Mouse (Mus musculus): ENCODE measurements around the gene Diexf. TPM values are rescaled to one million over a fixed set of nuclear protein-coding genes. Genes with fewer than 3 reads are reported as not detected.

Gene Diexf
- total RNA-seq, 1 experiment, result 25.6 TPM

DNA sequence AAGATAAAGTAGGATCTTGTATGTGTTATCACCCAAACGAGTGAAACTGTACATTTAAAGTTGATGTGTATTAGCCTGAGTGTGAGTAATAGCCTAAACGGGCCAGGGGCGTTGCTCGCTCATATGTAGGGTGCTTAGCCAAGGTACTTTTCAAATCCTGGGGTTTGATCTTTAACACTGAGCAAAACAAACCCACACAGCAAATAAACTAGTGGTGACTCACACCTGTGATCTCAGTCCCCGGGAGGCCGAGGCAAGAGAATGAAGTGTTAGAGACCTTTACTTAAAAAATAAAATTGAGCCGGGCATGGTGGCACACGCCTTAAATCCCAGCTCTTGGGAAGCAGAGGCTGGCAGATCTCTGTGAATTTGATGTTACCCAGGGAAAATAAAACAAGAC lies 767 bp upstream of the Diexf start:
- Histone ChIP-seq H3K9ac (ENCODE audit: insufficient read depth, low read depth, low read length, poor library complexity, severe bottlenecking) (peak overlapping the region; percentile 66; the same call in 1 of the 2 replicates), H3K4me3 (ENCODE audit: insufficient read depth in 1 of 2, low read depth in 1 of 2, low read length in 2 of 2, poor library complexity in 1 of 2, severe bottlenecking in 1 of 2) (peak overlapping the region; percentile 44 to 97; a peak in 3 of 4 replicates), H3K36me3 (ENCODE audit: control insufficient read depth, insufficient read depth, low read length, poor library complexity, severe bottlenecking) (peaks cover 13% of the 10 kb centered on the region; the same call in 1 of the 2 replicates), H3K27ac (ENCODE audit: insufficient read depth, low read depth, low read length, poor library complexity, severe bottlenecking) (no peak overlapping the region), H3K4me1 (ENCODE audit: control insufficient read depth in 2 of 2, insufficient read depth in 2 of 2, low read length in 2 of 2, poor library complexity in 1 of 2) (peaks cover 0 to 2% of the 10 kb centered on the region in 2 experiments; a peak in 3 of 4 replicates), H3K9me3 (ENCODE audit: control insufficient read depth, insufficient read depth, low read depth, low read length) (no peaks in the 10 kb centered on the region)
- TF ChIP-seq MAFK (IDR thresholded peaks at IDR 0.05; ENCODE audit: insufficient read depth, low read depth, low read length) (no peak), CHD2 (IDR thresholded peaks at IDR 0.05; ENCODE audit: low read depth, low read length) (no peak), ZNF384 (IDR thresholded peaks at IDR 0.05; ENCODE audit: low read depth, low read length) (no peak), HCFC1 (IDR thresholded peaks at IDR 0.05; ENCODE audit: borderline replicate concordance, insufficient read depth, low read length) (no peak), ZC3H11A (IDR thresholded peaks at IDR 0.05; ENCODE audit: borderline replicate concordance, low read depth, low read length) (no peak)
- DNase-seq (ENCODE audit: low read depth, low spot score), result no peak
- in situ Hi-C loops (cut with MboI; ENCODE audit: low sequenced_read_pairs in 2 of 2, unreplicated experiment in 2 of 2), result no loop called here

- H3K9ac ChIP-seq (ENCODE audit: insufficient read depth, low read depth, low read length, poor library complexity, severe bottlenecking), result peak overlapping the region; percentile 66
- no peaks in the 10 kb centered on the region for H3K9me3 ChIP-seq (ENCODE audit: control insufficient read depth, insufficient read depth, low read depth, low read length)
- H3K36me3 ChIP-seq (ENCODE audit: control insufficient read depth, insufficient read depth, low read length, poor library complexity, severe bottlenecking), result peaks cover 13% of the 10 kb centered on the region; the same call in 1 of the 2 replicates
These were observed 369 bp upstream of the Diexf start for GRCm38 (mm10) chr1:193130456-193130825.

GRCm38 (mm10) chr1:193129321-193129720 lies 751 bp downstream of the Diexf start:
- no peak for DNase-seq (ENCODE audit: low read depth, low spot score)
- in situ Hi-C loops (cut with MboI; ENCODE audit: low sequenced_read_pairs in 2 of 2, unreplicated experiment in 2 of 2), result no loop called here
- H3K9me3 ChIP-seq (ENCODE audit: control insufficient read depth, insufficient read depth, low read depth, low read length), result no peaks in the 10 kb centered on the region
- TF ChIP-seq MAFK (IDR thresholded peaks at IDR 0.05; ENCODE audit: insufficient read depth, low read depth, low read length), result no peak
- no peak for TF ChIP-seq ZC3H11A (IDR thresholded peaks at IDR 0.05; ENCODE audit: borderline replicate concordance, low read depth, low read length)
- TF ChIP-seq CHD2 (IDR thresholded peaks at IDR 0.05; ENCODE audit: low read depth, low read length), result no peak
- TF ChIP-seq ZNF384 (IDR thresholded peaks at IDR 0.05; ENCODE audit: low read depth, low read length), result no peak
- no peak for TF ChIP-seq HCFC1 (IDR thresholded peaks at IDR 0.05; ENCODE audit: borderline replicate concordance, insufficient read depth, low read length)
- peaks cover 0 to 2% of the 10 kb centered on the region in 2 experiments; a peak in 3 of 4 replicates for H3K4me1 ChIP-seq (ENCODE audit: control insufficient read depth in 2 of 2, insufficient read depth in 2 of 2, low read length in 2 of 2, poor library complexity in 1 of 2)
- H3K27ac ChIP-seq (ENCODE audit: insufficient read depth, low read depth, low read length, poor library complexity, severe bottlenecking), result no peak overlapping the region
- H3K36me3 ChIP-seq (ENCODE audit: control insufficient read depth, insufficient read depth, low read length, poor library complexity, severe bottlenecking), result peaks cover 15% of the 10 kb centered on the region; the same call in 1 of the 2 replicates
- H3K4me3 ChIP-seq (ENCODE audit: insufficient read depth in 1 of 2, low read depth in 1 of 2, low read length in 2 of 2, poor library complexity in 1 of 2, severe bottlenecking in 1 of 2), result peak overlapping the region; percentile 91 to 97
- peak overlapping the region; percentile 95; the same call in 1 of the 2 replicates for H3K9ac ChIP-seq (ENCODE audit: insufficient read depth, low read depth, low read length, poor library complexity, severe bottlenecking)

More at GRCm38 (mm10) chr1:193130456-193130825, 369 bp upstream of the Diexf start:
- H3K4me3 ChIP-seq (ENCODE audit: insufficient read depth in 1 of 2, low read depth in 1 of 2, low read length in 2 of 2, poor library complexity in 1 of 2, severe bottlenecking in 1 of 2), result peak overlapping the region; percentile 44 to 97
- peaks cover 0 to 2% of the 10 kb centered on the region in 2 experiments; a peak in 3 of 4 replicates for H3K4me1 ChIP-seq (ENCODE audit: control insufficient read depth in 2 of 2, insufficient read depth in 2 of 2, low read length in 2 of 2, poor library complexity in 1 of 2)
- no peak for DNase-seq (ENCODE audit: low read depth, low spot score)
- H3K27ac ChIP-seq (ENCODE audit: insufficient read depth, low read depth, low read length, poor library complexity, severe bottlenecking), result no peak overlapping the region
- in situ Hi-C loops (cut with MboI; ENCODE audit: low sequenced_read_pairs in 2 of 2, unreplicated experiment in 2 of 2), result no loop called here
- no peak for TF ChIP-seq ZNF384 (IDR thresholded peaks at IDR 0.05; ENCODE audit: low read depth, low read length)
- TF ChIP-seq CHD2 (IDR thresholded peaks at IDR 0.05; ENCODE audit: low read depth, low read length), result no peak
- no peak for TF ChIP-seq ZC3H11A (IDR thresholded peaks at IDR 0.05; ENCODE audit: borderline replicate concordance, low read depth, low read length)
- TF ChIP-seq HCFC1 (IDR thresholded peaks at IDR 0.05; ENCODE audit: borderline replicate concordance, insufficient read depth, low read length), result no peak
- TF ChIP-seq MAFK (IDR thresholded peaks at IDR 0.05; ENCODE audit: insufficient read depth, low read depth, low read length), result no peak

GRCm38 (mm10) chr1:193128055-193128454 lies 2.0 kb downstream of the Diexf start:
- DNase-seq (ENCODE audit: low read depth, low spot score), result no peak
- Histone ChIP-seq H3K9me3 (ENCODE audit: control insufficient read depth, insufficient read depth, low read depth, low read length) (no peaks in the 10 kb centered on the region), H3K36me3 (ENCODE audit: control insufficient read depth, insufficient read depth, low read length, poor library complexity, severe bottlenecking) (peaks cover 23% of the 10 kb centered on the region), H3K4me1 (ENCODE audit: control insufficient read depth in 2 of 2, insufficient read depth in 2 of 2, low read length in 2 of 2, poor library complexity in 1 of 2) (peaks cover 0 to 2% of the 10 kb centered on the region in 2 experiments; a peak in 3 of 4 replicates), H3K9ac (ENCODE audit: insufficient read depth, low read depth, low read length, poor library complexity, severe bottlenecking) (no peak overlapping the region), H3K27ac (ENCODE audit: insufficient read depth, low read depth, low read length, poor library complexity, severe bottlenecking) (no peak overlapping the region), H3K4me3 (ENCODE audit: insufficient read depth in 1 of 2, low read depth in 1 of 2, low read length in 2 of 2, poor library complexity in 1 of 2, severe bottlenecking in 1 of 2) (no peak overlapping the region)
- TF ChIP-seq MAFK (IDR thresholded peaks at IDR 0.05; ENCODE audit: insufficient read depth, low read depth, low read length) (no peak), CHD2 (IDR thresholded peaks at IDR 0.05; ENCODE audit: low read depth, low read length) (no peak), ZC3H11A (IDR thresholded peaks at IDR 0.05; ENCODE audit: borderline replicate concordance, low read depth, low read length) (no peak), ZNF384 (IDR thresholded peaks at IDR 0.05; ENCODE audit: low read depth, low read length) (no peak), HCFC1 (IDR thresholded peaks at IDR 0.05; ENCODE audit: borderline replicate concordance, insufficient read depth, low read length) (no peak)
- in situ Hi-C loops (cut with MboI; ENCODE audit: low sequenced_read_pairs in 2 of 2, unreplicated experiment in 2 of 2), result no loop called here
